Mouse (Mus musculus) testis, adult 2 months (tissue): ENCODE data around the gene Slc22a20.

Experiments
- CTCF ChIP-seq: fragments of 200-500 bp; IDR thresholded peaks from 2 replicates; pipeline ENCODE4 v1.5.1; 2012; ENCODE audit warnings: low read depth, mild to moderate bottlenecking, inconsistent platforms, low read length, moderate library complexity; ENCODE audit not compliant: control insufficient read depth, insufficient read depth, insufficient replicate concordance
- POLR2A ChIP-seq: fragments of 200-500 bp; IDR thresholded peaks from 2 replicates; pipeline ENCODE4 v1.6.1; 2012; ENCODE audit warnings: low read depth, mild to moderate bottlenecking, inconsistent platforms, low read length, moderate library complexity; ENCODE audit not compliant: control insufficient read depth

GRCm38 (mm10) chr19:5922119-5922942 lies 63.6 kb downstream of the Slc22a20 start:
- TF ChIP-seq POLR2A (no peak), CTCF (no peak)
